13 mouse cellular contexts compared by ENCODE assay signal in genomic region chr10:127199474-127199873, GRCm38 (mm10). TPM values are rescaled to one million over a fixed set of nuclear protein-coding genes. Genes with fewer than 3 reads are reported as not detected.
"Had no signal": no experiment of that assay in that cellular context is flagged by ENCODE, and none has a peak within 500 bp of the region (broad histone marks: within the 10 kb centered on the region; RNA-seq: fewer than 3 reads in every experiment).

No protein-coding gene starts in this region.

- H3K27ac ChIP-seq: limb, embryonic 10.5 days; lung, embryonic 15.5 days; macrophage had no signal

- H3K9ac ChIP-seq: lung, embryonic 15.5 days; neural tube, embryonic 15.5 days had no signal

- H3K4me2 ChIP-seq: lung, embryonic 15.5 days; midbrain, embryonic 11.5 days; neural tube, embryonic 15.5 days had no signal

- H3K27me3 ChIP-seq: lung, embryonic 15.5 days; megakaryocyte, embryonic 14.5 days; neural tube, embryonic 15.5 days had no signal

- H3K9me3 ChIP-seq: limb, embryonic 10.5 days; lung, embryonic 15.5 days; megakaryocyte, embryonic 14.5 days; neural tube, embryonic 15.5 days had no signal

- H3K4me3 ChIP-seq: limb, embryonic 10.5 days; lung, embryonic 15.5 days; megakaryocyte, embryonic 14.5 days; neural tube, embryonic 15.5 days had no signal

- DNase-seq: kidney, adult 18-20 months; kidney, postnatal 25 days; lung, postnatal 14 days; right cerebral cortex, adult 18-20 months; right cerebral cortex, postnatal 25 days; thymus, adult 18-20 months; thymus, postnatal 14 days had no signal

RNA-seq across cellular contexts. Expression of gene Arhgef25, which starts 9.6 kb away (rescaled TPM):
- polyA plus RNA-seq: macrophage had no signal
